Mouse (Mus musculus): ENCODE results near the gene Megf9.

DNA sequence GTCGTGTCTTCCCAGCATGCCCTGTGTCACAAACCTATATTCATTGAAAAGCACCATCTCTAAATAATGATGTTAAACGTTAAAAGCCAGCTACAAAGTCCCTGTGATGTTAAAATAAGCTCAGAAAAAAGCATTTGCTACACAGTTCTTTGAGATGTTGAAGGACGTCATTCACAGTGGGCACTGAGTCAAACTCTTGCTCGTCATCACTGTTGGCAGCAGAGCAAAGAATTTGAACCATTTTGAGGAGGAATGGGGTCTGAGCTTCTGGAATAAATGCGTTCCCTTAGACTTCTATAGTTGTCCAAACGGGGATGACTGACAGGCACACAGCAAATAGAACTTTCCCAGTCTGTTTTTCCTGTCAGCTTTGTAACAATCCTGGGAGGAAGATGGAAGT lies 5.9 kb upstream of the Megf9 start:
- TF ChIP-seq CTCF (IDR thresholded peaks at IDR 0.05; ENCODE audit: borderline replicate concordance, insufficient read depth, low read depth, low read length) (no peak), POLR2A (IDR thresholded peaks at IDR 0.05; ENCODE audit: borderline replicate concordance, insufficient read depth, low read length) (no peak)
